Mouse (Mus musculus) thymus, postnatal 14 days (tissue): ENCODE measurements at regions not wholly inside any gene's neighbourhood (a gene's known extent, or its start where the extent isn't known, plus 50 kb on each side); places are given as distances from the start of the nearest gene placed in this dataset.

ENCODE experiments used
- DNase-seq: peaks from one replicate; pipeline ENCODE4 v3.0.0; 2021

GRCm38 (mm10) chr10:95031371-95031770, 86.7 kb upstream of the Plxnc1 start:
- DNase-seq = no peak

DNA sequence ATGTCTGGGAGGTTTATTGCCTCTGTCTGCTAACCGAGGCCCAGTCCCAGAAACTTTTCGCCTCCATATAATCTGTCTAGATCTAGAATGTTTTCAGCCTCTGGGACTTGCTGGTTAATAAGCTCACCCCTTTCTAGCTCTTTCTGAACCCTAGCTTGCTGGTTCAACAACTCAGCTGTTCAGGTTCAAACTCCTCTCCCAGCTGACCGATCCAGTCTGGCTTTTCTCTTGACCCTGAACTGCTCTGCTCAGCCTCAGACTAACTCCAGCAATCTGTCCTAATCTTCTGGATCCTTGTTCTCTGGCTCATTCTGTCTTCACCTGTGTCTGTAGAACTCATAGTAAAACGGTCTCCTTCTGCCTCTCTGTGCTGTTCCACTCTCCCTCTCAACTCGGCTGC, 86.2 kb upstream of the Plxnc1 start:
- DNase-seq = no peak

DNA sequence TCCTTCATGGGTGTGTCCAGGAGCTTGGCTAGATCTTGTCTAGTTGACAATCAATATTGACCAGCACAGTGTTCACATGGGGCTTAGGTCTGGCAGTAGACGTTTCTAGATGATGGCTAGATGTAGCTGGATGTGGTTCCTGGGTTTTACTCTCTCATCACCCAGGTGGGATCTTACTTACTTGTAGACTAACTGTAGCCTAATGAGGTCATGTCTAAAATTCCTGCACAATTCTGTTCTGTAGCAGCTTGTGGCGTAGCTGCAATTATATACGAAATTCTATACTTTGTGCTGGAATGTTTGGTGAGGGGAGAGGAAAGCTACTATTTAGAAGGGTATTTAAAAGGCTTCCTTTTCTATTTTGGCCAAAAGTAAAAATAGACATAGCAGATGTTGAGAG, 84.9 kb upstream of the Plxnc1 start:
- no peak for DNase-seq

DNA sequence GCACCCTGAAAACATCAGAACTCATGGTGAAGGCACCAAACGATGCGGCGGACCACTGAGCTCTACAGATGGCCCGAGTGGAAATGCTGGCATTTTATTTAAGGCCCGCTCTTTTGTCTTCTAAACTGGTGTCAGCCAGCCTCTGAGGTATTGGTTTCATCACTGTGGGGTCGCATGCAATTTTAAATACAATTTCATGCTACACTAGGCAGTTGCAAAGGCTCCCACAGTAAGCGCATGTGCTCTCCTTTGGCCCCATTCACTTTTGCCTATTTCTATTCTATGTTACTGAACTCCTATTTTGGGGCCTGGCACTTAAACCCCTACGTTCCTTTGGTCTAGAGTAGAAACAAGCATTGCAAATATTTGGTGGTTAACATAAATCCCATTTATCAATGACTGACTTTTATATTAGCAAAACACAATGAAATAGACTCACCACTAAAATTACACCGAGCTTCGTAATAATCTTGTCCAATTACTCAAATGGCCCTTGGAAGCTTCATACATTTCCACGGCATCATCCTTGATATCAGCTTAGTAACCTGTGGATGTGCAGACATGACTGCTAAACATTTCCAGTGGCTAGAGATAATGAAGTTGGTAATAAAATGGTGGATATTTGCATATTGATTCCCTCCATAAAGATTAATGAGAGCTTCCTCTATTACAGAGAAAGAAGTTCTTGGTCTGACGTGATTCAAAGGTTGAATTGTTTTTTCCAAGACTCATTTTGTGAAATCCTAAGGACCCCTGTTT, 81.1 kb upstream of the Plxnc1 start:
- DNase-seq = no peak

DNA sequence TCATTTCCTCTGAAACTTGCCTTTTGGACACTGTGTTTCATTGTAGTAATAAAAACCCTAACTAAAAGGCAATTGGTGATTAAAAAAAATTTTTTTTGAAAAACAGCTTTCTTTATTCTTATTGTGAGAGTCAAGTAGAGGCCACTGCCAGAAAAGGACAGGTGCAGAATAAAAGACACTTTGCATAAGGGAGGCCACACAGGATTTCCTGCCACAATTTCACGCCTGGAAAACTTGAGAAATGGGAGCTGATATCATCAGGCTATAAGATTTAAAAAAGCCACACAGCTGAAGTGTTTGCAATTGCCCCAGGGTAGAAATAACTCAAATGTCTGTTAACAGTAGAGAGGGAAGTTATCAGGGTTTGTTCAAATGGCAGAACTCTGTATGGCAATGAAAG, 76.6 kb upstream of the Plxnc1 start:
- DNase-seq = no peak

GRCm38 (mm10) chr10:95016896-95017295, 72.3 kb upstream of the Plxnc1 start:
- no peak for DNase-seq

- DNase-seq = no peak
These were observed 70.8 kb upstream of the Plxnc1 start for GRCm38 (mm10) chr10:95015298-95015951.

- DNase-seq = no peak
These were observed 69.3 kb upstream of the Plxnc1 start for GRCm38 (mm10) chr10:95013946-95014345.

DNA sequence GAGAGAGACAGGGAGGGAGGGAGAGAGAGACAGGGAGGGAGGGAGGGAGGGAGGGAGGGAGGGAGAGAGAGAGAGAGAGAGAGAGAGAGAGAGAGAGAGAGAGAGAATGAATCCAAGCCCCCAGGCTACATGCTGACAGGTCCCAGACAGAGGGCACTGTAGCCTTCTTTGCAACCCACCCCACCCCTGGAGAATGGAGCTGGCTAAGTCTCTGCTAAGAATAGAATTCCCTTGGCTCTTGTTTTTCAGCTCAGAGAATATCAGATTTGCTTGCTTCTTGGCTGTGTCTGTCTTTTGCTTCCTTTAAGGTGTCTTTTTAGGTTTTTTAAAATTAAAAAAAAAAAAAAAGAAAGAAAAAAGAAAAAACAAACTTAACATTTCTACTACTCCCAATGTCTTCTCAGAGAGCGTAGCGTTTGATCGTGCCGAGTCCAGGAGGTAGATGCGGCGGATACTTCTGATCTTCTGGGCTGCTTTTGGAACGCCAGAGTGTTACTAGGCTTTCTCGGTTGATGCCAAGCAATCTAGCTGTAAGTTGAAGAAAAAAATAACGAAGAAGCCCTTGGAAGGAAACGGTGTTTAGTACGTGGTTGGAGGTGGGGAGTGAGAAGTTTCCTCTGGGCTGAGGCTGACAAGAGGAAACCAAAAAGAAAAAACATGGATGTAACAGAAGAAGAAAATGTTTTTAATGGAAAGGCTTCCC, 68.7 kb upstream of the Plxnc1 start:
- no peak for DNase-seq

DNA sequence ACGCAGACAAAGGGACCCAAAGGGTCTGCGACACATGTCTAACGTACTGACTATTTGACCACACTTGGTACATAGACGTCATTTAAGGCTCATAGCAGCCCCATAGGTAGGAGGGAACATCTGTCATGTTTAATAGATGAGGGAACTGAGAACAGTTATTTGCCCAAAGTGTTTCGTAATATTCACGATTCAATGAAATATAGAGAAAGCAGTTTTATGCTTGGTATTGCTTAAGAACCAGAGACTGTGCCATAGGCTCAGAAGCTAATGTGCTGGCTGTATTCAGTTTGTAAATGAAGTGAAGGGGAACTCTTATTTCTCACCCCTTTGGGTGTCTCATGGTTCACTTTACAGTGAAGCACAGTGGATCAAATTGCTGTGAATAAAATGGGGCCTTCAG, 65.7 kb upstream of the Plxnc1 start:
- DNase-seq = no peak

GRCm38 (mm10) chr10:95009081-95009480, 64.4 kb upstream of the Plxnc1 start:
- DNase-seq = no peak

DNA sequence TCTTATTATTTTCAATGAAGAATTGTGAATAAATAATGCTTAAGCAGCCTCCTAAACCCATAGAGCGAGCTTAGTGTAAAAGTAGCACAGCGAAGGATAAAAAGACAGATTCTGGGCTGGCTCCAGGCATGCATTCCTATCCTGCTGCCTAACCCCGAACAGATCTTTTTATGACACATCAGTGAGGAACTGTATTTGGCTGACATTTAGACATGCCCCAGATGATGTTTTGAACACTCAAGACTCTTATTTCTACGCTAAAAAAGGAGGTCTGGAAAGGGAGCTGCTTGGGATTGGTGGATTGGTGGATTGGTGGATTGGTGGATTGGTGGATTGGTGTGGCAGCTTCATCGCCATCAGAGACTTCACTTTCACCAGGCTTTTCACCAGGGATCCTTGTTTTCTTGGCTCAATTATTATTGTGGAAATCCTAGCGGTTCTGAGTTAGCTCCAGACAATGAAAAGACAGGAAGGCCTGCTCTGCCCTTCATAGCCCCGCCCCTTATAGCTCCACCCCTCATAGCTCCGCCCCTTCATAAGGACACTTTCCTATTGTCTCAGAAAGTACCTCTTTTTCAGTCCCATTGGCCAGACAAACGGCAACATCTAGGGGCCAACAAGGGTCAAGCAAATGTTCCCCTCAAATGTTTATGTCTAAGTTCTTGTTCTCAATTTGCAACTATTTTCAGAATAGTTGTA, 59.6 kb upstream of the Plxnc1 start:
- DNase-seq = no peak

DNA sequence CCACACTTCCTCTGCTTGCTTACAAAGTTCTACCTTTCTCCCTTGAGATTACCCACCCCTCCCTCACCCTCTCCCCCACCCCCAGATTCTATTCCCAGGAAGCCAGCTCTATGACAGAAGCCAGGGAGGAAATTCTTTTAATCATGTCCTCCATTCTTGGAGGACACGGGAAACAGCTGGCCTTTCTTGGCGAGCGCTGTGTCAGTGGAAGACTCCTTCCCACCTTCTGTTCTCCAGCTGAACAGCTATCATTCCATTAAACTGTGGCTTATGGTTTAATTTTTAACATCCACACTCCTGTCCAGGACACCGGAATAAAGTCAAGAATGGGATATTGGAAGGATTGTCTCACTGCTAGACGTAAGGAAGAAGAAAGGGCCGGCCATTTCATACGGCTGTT, 59.0 kb upstream of the Plxnc1 start:
- no peak for DNase-seq

GRCm38 (mm10) chr10:95001650-95002049, 57.0 kb upstream of the Plxnc1 start:
- DNase-seq = no peak

DNA sequence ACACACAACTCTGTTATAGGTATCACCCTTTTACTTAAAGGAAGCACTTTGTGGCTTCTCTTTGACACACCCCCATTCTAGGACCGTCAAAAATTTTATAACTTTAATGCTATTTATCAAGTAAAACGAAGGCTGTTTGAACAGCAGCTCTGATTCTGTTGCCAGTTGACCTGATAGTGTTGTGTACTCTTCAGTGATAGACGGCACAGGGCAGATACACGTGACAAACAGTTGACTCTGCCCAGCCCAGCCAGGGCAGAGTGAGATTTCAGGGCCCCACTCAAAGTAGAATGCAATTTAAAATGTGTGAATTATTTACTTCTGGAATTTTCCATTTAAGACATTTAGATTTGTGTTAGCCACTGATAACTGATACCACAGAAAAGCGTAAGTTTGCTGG, 55.1 kb upstream of the Plxnc1 start:
- no peak for DNase-seq
